Mouse (Mus musculus): ENCODE measurements around the gene Ralgps2. TPM values are rescaled to one million over a fixed set of nuclear protein-coding genes. Genes with fewer than 3 reads are reported as not detected.

Ralgps2 gene
- 10 to 100 TPM; 64.5 to 69.2 TPM for total RNA-seq (2021)

DNA sequence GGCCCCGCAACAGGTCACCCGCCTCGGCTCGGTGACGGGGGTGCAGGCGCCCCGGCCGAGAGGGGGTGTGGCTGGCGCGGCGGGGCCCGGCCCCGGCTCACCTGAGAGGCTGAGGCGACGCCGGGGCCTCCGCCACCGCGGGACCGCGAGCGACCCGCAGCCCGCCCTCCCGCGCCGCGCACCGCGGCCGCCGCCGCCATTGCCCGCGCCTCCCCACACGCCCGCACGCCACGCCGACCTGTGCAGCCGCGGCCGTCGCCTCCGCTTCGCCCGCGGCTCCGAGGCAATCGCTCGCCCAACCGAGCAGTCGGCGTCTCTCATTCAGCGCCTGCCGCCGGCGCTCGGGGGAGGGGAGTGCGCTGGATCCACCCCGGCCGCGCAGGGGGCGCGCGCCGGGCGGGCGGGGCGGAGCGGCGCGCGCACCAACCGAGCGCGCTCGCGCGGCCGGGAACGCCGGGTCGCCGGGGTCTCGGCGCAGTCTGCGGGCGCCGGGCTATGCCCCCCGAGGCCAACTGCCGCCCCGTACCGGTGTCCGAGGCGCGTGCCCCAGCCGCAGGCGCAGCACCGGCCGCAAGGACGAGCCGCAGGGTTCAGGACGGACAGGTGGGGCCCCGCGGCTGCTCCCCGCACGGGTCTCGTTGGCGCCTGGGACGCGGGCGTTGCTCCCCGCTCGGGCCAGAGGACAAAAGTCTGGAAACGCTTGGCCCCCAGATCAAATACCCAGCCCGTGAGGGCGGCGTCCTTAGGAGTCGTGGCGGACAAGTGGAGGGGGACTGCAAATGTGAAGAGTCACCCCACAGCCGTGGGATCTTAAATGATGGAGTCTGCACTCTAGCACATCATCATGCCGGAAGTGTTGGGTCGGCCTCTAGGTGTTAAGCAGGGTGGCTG lies at the start of gene Ralgps2:
TSS of gene Ralgps2 (minus strand) at position 376 of the 891 bp plus-strand sequence.
- peak; percentile 50 to 67 for DNase-seq (ENCODE audit: extremely low spot score in 1 of 2, low spot score in 1 of 2)

DNA sequence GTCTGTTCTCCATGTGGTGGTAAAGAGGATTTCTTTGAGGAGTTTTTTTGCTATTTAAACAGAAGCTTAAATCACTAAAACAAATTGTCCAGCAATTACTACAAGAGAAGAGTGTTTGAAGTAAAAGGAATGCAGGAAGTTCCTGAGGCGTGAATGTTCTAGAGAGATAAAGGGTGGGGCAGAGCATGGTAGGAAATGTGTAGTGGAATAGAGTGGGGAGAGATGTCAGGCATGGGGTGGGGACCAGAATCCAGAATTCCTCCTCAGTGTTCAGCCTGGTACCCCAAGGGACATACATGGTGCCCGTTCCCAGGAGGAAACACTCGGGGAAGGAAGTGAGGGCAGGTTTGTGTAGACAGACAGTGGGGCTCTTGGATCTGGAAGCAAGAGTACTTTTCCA lies 48.1 kb upstream of the Ralgps2 start:
- no peak for DNase-seq (ENCODE audit: extremely low spot score in 1 of 2, low spot score in 1 of 2)

DNA sequence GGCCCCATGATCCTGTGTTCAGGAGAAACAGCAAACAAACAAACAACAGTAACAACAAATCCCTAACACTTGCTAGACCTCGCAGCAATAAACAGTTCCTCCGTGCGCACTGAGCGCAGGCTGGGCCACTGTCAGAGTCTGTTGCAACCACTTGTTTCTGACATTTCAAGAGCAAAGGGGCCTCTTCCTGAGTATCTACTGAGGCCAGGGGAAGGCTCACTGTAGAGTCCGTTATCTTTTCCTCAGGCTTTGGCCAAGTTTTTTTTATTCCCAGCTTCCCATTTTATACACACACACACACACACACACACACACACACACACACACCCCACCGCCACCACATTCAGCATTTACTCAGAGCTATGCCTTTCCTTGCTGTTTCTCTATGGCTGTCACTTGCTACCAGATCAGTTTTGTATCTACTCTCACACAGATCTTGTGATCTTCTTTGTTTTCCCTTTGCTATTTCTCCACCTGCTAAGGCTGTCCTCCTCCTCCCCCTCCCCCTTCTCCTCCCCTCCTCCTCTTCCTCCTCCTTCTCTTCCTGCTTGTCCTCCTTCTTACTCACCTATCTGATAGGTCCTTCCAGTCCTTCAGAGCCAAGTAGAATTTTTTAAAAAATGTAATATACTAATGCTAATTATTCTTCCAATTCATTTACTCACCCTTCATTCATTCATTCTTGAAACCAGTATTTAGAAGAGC lies 47.4 kb upstream of the Ralgps2 start:
- DNase-seq (ENCODE audit: extremely low spot score in 1 of 2, low spot score in 1 of 2) = no peak

DNA sequence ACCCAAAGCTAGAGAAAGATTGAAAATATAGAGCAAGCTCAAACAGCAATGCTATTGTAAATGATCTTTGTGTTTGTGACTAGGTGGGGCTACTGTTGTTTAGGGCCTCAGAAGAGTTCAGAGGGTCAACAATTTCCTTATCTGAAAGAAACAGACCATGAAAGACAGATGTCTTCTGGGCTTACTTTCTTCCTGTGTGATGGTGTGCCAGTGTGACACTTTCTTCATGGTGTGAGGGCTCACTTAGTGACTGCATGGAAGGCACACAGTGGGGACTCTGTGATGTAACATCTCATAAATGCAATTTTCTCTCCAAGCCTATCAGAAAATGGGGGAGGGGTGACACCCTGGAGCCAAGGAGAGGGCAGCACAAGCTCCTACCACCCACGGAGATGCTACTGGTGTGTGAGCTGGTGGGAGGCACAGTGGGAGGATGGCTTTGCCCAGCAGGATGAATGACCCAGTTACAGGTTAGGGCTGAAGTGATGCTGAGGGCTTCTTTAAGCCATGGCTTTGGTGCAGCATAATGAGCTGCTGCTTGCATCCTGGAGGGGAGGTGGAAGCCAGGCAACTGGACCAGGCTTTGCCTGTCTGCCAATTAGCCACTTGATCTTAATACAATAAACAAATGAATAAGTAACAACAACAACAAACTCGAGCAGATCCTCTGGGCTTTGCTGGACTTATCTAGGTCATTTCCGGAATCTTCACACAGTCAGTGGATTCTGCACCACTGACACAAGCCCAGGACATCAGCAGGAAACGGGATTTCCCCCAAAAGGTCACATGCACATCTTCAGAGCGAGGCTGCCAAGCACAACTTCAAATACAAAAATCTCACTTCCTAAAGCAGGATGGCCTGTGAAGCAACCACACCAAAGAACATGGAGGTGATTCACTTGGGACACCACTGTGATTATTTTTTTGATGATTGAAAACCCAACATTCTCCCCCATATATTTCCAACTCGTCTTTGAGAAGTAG lies 46.5 kb upstream of the Ralgps2 start:
- DNase-seq (ENCODE audit: extremely low spot score in 1 of 2, low spot score in 1 of 2) = no peak

DNA sequence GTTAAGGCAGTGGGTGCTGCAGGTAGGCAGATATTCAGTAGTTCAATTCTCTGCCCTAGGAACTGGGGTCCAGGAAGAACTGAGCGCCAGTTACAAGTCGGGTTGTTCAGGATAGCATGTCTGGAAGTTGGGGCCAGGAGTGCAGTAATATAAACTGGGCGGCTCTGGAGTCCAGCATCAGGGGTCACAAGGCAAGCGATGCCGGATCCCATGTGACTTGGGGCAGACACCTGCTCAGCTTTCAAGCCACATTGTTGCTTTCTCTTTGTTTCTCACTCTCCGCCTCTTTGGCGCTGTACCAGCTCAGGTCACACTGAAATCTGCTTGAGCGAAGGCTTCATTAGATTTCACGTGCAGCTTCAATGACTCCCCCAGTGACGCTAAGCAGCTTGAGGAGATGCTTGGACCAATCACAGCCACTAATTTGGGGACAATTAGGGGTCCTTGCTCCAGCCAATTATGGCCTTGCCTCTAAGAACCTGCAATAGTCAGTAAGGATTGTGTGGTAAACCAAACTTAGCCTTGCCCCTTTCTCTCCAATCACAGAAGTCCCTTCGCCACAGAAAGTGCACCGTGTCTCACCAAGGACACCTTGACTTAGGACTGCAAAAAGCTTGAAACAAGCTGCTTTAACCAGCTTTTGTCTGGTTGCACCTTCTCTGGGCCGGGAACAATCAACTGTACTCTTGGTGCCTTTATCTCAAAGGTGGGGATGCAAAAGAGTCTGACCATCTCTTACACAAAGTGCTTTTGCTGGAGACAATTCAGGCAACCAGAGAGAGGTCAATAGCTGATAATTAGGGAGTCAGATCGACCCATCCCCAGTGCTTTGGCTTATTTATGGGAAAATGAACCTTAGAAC lies 43.8 kb upstream of the Ralgps2 start:
- DNase-seq (ENCODE audit: extremely low spot score in 1 of 2, low spot score in 1 of 2) = no peak

DNA sequence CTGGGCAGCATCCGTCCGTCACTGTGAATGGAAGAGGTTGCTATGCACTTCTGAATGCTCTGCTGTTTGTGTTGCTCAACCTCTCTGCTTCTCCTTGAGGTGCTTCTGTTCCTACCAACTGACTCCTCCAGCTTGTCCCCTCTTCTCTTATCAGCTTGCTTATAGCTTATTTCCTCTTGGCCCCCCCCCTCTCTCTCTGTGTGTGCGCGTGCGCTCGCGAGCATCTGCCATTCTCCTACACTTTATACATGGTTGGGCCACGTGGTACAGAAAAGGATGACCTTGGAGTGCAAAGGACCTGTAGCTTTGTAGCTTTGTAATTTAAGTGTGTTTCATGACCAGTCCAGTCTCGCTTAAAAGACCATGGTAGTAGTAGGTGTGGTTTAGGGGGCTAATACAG lies 42.5 kb upstream of the Ralgps2 start:
- no peak for DNase-seq (ENCODE audit: extremely low spot score in 1 of 2, low spot score in 1 of 2)

DNA sequence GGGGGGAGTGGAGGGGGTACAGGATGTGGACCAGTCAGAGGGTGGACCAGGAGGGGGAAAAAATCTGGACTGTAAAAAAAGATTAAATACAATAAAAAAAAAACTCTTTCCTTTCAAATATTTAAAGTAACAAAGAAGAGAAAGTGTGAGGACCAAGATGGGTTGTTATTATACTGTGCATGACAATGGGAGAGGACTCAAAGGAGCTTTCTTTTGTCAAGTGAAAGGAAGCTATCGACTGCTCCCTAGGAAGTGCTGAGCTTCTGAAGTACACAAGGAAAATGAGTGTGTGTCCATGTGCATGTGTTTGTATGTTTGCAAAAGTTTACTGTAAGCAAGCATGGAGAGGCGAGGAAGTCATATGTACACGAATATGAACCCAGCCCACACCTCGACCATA lies 40.3 kb upstream of the Ralgps2 start:
- DNase-seq (ENCODE audit: extremely low spot score in 1 of 2, low spot score in 1 of 2) = no peak

DNA sequence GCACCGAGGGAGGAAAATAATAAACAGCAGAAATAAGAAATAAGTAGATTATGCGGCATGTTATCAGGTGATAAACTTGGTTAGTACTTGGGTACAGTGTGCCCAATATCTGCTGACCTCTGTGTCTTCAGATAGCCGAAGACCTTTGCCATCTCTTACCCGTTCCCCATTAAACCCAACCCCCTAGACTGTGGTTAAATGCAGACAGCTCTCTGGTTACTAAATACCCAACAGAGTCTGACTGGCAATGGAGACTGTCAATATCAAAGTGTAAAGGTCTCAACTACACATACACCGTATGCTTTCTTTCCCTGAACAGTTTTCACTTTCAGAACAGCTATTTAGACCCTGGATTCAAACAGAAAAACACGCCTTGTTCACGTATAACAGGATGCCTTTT lies 39.2 kb upstream of the Ralgps2 start:
- DNase-seq (ENCODE audit: extremely low spot score in 1 of 2, low spot score in 1 of 2) = no peak

DNA sequence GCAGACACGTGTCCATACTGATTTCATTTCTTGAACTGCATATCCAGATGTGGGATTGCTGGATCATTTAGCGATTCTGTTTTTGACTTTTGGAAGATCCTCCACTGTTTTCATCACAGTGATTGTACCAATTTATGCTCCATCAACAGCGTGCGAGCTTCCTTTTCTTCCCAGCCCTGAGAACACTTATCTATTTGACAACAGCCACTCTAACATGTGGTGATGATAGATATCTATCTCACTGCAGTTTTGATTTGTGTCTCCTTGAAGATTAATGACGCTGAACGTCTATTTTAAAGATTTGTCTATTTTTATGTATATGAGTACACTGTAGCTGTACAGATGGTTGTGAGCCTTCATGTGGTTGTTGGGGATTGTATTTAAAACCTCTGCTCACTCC lies 34.4 kb upstream of the Ralgps2 start:
- DNase-seq (ENCODE audit: extremely low spot score in 1 of 2, low spot score in 1 of 2) = no peak

DNA sequence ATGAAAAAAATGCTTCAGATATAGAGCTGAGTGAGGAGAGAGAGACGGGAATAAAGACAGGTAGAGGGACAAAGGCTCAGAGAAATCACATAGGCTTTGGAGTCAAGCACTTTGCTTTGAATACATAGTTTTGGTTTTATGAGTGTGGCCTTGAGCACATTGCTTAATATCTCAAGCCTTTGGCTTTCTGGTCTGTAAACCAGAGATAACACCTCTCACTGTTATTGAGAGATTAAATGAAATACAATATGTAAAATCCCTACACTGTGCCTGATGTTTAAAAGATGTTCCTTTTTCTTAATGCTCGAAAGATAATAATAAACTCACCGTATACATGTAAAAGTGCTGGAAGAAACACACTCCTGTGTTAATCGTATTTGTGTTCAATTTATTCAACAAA lies 33.0 kb upstream of the Ralgps2 start:
- DNase-seq (ENCODE audit: extremely low spot score in 1 of 2, low spot score in 1 of 2) = no peak

DNA sequence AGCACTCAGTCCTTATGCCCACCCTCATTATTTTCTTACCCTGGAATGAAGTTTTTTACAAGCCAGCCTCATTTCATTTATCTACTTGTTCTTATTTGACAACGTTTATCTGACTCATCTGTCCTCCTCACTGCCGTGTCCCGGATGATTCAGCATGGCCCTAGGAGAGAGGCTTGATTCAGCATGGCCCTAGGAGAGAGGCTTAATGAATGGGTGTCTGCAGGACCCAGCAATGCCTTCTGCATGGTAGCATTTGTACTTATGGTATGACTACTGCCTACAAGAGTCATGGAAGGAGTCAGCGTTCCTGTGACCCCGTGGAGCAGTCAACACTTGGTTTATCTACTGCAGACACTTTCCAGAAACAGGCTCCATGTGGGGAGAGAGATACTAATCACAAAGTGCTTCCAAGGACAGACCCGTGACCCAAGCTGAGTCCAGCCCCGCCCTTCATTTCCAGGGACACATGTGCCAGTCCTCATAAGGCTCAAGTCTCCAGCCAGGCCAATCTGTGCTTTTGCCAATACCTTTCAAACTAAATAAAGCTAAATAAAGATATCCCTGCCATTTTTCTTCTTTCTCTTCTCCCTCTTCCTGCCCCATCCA lies 31.9 kb upstream of the Ralgps2 start:
- DNase-seq (ENCODE audit: extremely low spot score in 1 of 2, low spot score in 1 of 2) = no peak

DNA sequence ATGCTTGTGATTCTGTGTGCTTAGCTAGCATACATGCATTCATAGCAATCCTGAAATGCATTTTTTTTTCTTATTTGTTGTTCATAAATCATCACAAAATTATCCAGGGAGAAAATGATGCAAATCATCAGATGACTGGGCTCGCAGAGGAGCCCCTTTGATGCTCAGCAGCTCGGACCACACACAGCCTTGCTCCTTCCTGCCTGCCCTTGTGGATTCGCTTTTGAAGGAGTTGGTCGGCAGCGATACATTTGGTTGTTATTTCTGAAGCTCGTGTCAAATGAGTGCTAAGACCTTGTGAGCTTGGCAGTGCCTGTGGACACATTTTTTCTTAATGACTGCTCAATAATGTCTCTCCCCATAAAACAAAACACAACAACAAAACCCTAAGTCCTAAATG lies 31.2 kb upstream of the Ralgps2 start:
- DNase-seq (ENCODE audit: extremely low spot score in 1 of 2, low spot score in 1 of 2) = no peak

DNA sequence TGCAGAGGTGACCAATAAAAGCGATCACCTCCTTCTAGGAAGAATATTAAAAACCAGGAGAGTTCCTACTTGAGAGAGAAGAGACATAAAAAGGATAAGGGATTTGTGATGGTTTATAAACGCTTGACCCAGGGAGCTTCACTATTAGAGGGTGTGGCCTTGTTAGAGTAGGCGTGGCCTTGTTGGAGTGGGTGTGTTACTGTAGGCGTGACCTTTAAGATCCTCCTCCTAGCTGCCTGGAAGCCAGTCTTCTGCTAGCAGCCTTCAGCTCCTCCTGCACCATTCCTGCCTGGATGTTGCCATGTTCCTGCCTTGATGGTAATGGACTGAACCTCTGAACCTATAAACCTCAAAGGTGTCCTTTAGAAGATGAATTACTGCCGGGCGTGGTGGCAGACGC lies 28.7 kb upstream of the Ralgps2 start:
- no peak for DNase-seq (ENCODE audit: extremely low spot score in 1 of 2, low spot score in 1 of 2)

DNA sequence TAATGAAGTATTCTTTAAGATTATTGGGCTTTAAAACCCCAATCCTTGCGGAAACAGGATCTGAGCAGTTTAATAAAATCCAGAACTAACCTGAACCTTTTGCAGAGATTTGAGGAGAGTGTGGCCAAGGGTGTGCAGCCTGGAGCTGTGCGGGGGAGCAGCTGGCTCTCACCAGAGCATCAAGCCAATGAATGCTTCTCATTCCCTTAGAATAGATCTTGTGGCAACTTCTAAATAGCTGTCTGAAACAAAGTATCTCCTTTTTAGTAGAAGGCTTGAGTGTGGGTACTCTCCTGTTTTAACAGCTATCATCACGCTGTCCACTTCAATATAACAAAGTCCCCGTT lies 25.1 kb upstream of the Ralgps2 start:
- no peak for DNase-seq (ENCODE audit: extremely low spot score in 1 of 2, low spot score in 1 of 2)

DNA sequence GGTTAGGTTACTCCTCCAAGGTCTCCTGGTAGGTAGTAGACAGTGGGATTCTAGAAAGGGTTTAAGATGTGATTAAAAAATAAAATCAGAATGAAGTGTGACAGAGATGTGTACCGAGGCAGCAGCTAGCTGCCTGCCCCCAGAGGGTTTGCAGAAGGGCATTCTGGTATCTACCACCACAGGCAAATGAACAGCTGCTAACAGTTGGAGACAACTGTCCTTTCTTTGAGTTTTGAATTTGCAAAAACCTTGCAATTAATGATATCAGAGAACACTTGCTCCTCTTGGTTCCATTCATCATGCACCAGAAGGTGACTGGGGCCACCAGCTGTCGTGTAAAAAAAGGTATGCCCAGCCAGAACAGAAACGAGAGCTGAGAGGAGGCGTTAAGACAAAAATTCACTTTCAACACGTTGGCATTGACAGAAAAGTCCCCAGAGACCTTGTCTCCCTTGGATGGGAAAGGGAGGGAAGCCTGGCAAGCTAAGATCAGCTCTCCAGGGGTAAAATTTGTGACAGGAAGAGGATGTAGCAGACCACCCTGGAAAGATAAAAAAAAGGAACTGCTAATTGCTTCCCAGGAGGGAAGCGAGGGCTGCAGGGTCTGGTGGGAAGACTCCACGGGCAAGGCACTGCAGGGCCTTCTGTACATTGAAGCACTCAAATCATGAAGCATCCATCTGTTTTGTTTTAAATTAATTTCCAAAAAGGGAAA lies 24.6 kb upstream of the Ralgps2 start:
- no peak for DNase-seq (ENCODE audit: extremely low spot score in 1 of 2, low spot score in 1 of 2)

DNA sequence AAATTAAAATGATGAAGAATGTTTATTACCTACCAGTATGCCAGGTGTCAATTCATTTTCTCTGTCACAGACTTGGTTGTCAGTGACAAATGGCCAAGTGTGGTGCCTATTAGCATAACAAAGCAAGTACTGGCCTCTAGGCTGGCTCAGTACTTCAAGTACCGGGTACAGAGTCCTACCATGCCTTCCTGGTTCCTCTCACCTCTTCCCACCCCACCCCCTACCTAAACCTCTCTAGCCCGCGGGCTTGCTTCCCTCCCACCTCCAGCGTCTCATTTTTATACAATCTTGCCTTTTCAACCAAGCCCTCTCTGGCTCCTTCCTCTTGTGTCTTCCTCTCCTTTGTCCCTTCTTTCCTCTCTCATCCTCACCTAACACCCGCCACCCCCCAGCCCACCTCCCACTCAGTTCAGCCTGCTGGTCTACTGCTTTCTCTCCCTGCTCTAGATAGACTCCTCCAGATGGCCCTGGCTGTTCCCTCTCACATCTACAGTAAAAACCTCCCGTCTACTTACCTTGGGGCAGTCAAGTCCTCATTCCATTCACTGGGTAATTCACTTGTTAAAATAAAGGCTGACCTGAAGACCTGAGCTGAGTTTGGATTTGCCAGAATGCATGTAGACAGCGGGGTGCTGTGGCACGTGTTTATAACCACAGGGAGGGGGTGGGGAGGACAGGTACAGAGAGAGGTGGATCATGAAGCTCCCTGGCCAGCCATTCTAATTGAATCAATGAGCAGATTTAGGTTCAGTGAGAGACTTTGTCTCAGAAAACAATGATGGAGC lies 22.2 kb upstream of the Ralgps2 start:
- DNase-seq (ENCODE audit: extremely low spot score in 1 of 2, low spot score in 1 of 2) = no peak

DNA sequence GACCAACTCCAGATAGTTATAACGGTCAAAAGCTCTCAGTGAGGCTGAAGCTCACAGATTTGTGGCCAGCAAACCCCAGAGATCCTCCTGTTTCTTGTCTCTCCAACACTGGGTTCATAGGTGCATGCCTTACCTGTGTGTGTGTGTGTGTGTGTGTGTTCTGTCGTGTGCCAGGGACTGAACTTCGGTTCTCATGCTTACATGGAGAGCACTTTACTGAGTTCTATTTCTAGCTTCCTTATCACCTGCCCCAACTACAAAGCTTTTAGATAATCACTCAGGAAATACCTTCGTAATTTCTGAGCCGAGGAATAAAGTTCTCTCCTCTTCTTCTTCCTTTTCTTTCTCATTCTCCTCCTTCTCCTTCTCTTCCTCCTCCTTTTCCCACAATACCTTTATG lies 19.6 kb upstream of the Ralgps2 start:
- DNase-seq (ENCODE audit: extremely low spot score in 1 of 2, low spot score in 1 of 2) = no peak

DNA sequence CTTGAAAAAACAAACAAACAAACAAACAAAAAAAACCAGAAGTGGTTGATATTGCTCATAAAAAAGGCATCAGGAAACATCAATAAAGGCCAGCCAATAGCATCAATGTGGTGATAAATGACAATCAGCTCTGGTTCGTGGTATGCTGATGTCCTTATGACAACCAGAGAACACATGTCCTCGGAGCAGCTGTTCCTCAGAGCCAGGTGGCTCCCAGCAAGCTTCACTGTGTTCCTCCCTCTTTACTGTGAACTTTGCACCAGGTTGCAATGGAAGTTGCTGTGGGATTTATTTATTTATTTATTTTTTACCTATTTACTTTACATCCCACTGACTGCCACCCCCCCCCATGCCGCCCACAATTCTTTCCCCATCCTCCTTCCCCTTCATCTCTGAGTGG lies 17.9 kb upstream of the Ralgps2 start:
- no peak for DNase-seq (ENCODE audit: extremely low spot score in 1 of 2, low spot score in 1 of 2)
